Mouse (Mus musculus): Measurements from ENCODE around the gene Tas1r3. TPM values are rescaled to one million over a fixed set of nuclear protein-coding genes. Genes with fewer than 3 reads are reported as not detected.

Tas1r3 gene
- total RNA-seq, 4 experiments from 2014 or later: 0.25 to 0.32 (median 0.31) TPM

Small RNAs within 50 kb of the gene (microRNA-seq; reads per million reads assigned to microRNA genes)
- gene Gm22991: 0 reads per million in 2 experiments

Other genes with a start within 250 kb of the Tas1r3 start
- gene Cdk11b, start 238.5 kb downstream of the Tas1r3 start, total RNA-seq (2022): 10 to 100 TPM; 42.1 to 54.8 (median 46.9) TPM
- not detected for gene Gm10563, start 218.0 kb downstream of the Tas1r3 start, total RNA-seq (2022)
- 1 to 10 TPM; 2.8 to 5.0 (median 3.5) TPM for gene Mmp23, start 210.0 kb downstream of the Tas1r3 start, total RNA-seq (2022)
- gene Mib2, start 194.2 kb downstream of the Tas1r3 start, total RNA-seq (2022): 100 to 1,000 TPM; 101 to 122 (median 113) TPM
- 10 to 100 TPM; 22.6 to 30.6 (median 26.6) TPM for gene Fndc10, start 169.0 kb downstream of the Tas1r3 start, total RNA-seq (2022)
- gene Ssu72, start 158.6 kb downstream of the Tas1r3 start, total RNA-seq (2022): 10 to 100 TPM; 86.8 to 99.4 (median 88.9) TPM
- 10 to 100 TPM; 32.7 to 35.8 (median 34.4) TPM for gene Tmem240, start 128.6 kb downstream of the Tas1r3 start, total RNA-seq (2022)
- gene Atad3a, start 102.3 kb downstream of the Tas1r3 start, total RNA-seq (2022): 10 to 100 TPM; 62.3 to 79.7 (median 65.0) TPM
- 10 to 100 TPM; 13.3 to 14.9 (median 14.2) TPM for gene Vwa1, start 88.7 kb downstream of the Tas1r3 start, total RNA-seq (2022)
- gene Tmem88b, start 77.5 kb downstream of the Tas1r3 start, total RNA-seq (2022): 10 to 100 TPM; 30.2 to 36.9 (median 34.5) TPM
- not detected for gene Ankrd65, start 72.9 kb downstream of the Tas1r3 start, total RNA-seq (2022)
- gene Mrpl20, start 60.5 kb downstream of the Tas1r3 start, total RNA-seq (2022): 10 to 100 TPM; 74.2 to 85.2 (median 78.2) TPM
- 100 to 1,000 TPM in 1 of 4 experiments, 10 to 100 TPM in 3; 69.6 to 104 (median 79.7) TPM for gene Ccnl2, start 50.9 kb downstream of the Tas1r3 start, total RNA-seq (2022)
- 100 to 1,000 TPM in 1 of 4 experiments, 10 to 100 TPM in 3; 95.2 to 103 (median 97.9) TPM for gene Aurkaip1, start 32.1 kb downstream of the Tas1r3 start, total RNA-seq (2022)
- gene Mxra8, start 23.7 kb downstream of the Tas1r3 start, total RNA-seq (2022): 10 to 100 TPM in 2 of 4 experiments, 1 to 10 TPM in 2; 7.4 to 10.9 (median 9.6) TPM
- 10 to 100 TPM; 71.0 to 91.3 (median 82.6) TPM for gene Dvl1, start 16.0 kb downstream of the Tas1r3 start, total RNA-seq (2022)
- 10 to 100 TPM; 27.8 to 41.9 (median 29.5) TPM for gene Cptp, start 6.1 kb upstream of the Tas1r3 start, total RNA-seq (2022)
- 10 to 100 TPM; 30.5 to 40.2 (median 35.9) TPM for gene Ints11, start 6.2 kb upstream of the Tas1r3 start, total RNA-seq (2022)
- 10 to 100 TPM; 54.8 to 64.2 (median 57.7) TPM for gene Pusl1, start 28.4 kb upstream of the Tas1r3 start, total RNA-seq (2022)
- gene Acap3, start 28.5 kb upstream of the Tas1r3 start, total RNA-seq (2022): 100 to 1,000 TPM; 116 to 124 (median 120) TPM
- gene Ube2j2, start 80.5 kb upstream of the Tas1r3 start, total RNA-seq (2022): 10 to 100 TPM; 58.5 to 69.0 (median 66.3) TPM
- 10 to 100 TPM; 13.6 to 29.5 (median 18.1) TPM for gene C1qtnf12, start 99.0 kb upstream of the Tas1r3 start, total RNA-seq (2022)
- gene B3galt6, start 129.3 kb upstream of the Tas1r3 start, total RNA-seq (2022): 10 to 100 TPM in 1 of 4 experiments, 1 to 10 TPM in 3; 9.2 to 11.3 (median 9.7) TPM
- 100 to 1,000 TPM; 202 to 230 (median 217) TPM for gene Sdf4, start 129.5 kb upstream of the Tas1r3 start, total RNA-seq (2022)
- gene Tnfrsf4, start 150.5 kb upstream of the Tas1r3 start, total RNA-seq (2022): 1 to 10 TPM; 1.1 to 3.5 (median 2.0) TPM
- gene Tnfrsf18, start 162.8 kb upstream of the Tas1r3 start, total RNA-seq (2022): not detected
- gene Ttll10, start 196.1 kb upstream of the Tas1r3 start, total RNA-seq (2022): under 1 TPM in 3 of 4 experiments, not detected in 1; 0.27 to 0.80 (median 0.45) TPM
- 10 to 100 TPM; 28.2 to 49.7 (median 35.9) TPM for gene 9430015G10Rik, start 246.6 kb upstream of the Tas1r3 start, total RNA-seq (2022)

Data from layer of hippocampus, adult 8-10 months (tissue).